Mouse (Mus musculus) embryo, embryonic 11 days (tissue): Measurements from ENCODE around the gene Cisd1.
"Not testable (repeated sequence)": the region's sequence is repeated elsewhere in the genome, so short reads cannot be mapped to it uniquely, and the experiment has no call there.

Experiments
- DNase-seq: peaks from one replicate; pipeline ENCODE4 v3.0.0-alpha.2; 2015

The Cisd1 gene

GRCm38 (mm10) chr10:71344579-71345143, at the start of gene Cisd1:
Gene Cisd1, minus strand, starts transcription at chr10:71344954.
- peak; percentile 96 for DNase-seq

- no peak for DNase-seq
Measured at GRCm38 (mm10) chr10:71389311-71389710, 44.6 kb upstream of the Cisd1 start.

GRCm38 (mm10) chr10:71384159-71385044, 39.6 kb upstream of the Cisd1 start:
- DNase-seq, result peak; percentile 34

- DNase-seq, result not testable (repeated sequence)
Measured at GRCm38 (mm10) chr10:71383552-71383924, 38.8 kb upstream of the Cisd1 start.

GRCm38 (mm10) chr10:71382858-71383551, 38.3 kb upstream of the Cisd1 start:
- DNase-seq, result no peak

- DNase-seq, result no peak
Measured at GRCm38 (mm10) chr10:71382109-71382508, 37.4 kb upstream of the Cisd1 start.

GRCm38 (mm10) chr10:71381471-71382033, 36.8 kb upstream of the Cisd1 start:
- DNase-seq, result no peak

GRCm38 (mm10) chr10:71380406-71380805, 35.7 kb upstream of the Cisd1 start:
- DNase-seq, result no peak

GRCm38 (mm10) chr10:71376014-71376413, 31.3 kb upstream of the Cisd1 start:
- DNase-seq, result no peak

GRCm38 (mm10) chr10:71373706-71374105, 29.0 kb upstream of the Cisd1 start:
- no peak for DNase-seq

GRCm38 (mm10) chr10:71371881-71372280, 27.1 kb upstream of the Cisd1 start:
- no peak for DNase-seq

GRCm38 (mm10) chr10:71369466-71369865, 24.7 kb upstream of the Cisd1 start:
- DNase-seq, result no peak

GRCm38 (mm10) chr10:71368128-71368940, 23.6 kb upstream of the Cisd1 start:
- no peak for DNase-seq

GRCm38 (mm10) chr10:71363858-71364257, 19.1 kb upstream of the Cisd1 start:
- DNase-seq, result no peak

GRCm38 (mm10) chr10:71363440-71363839, 18.7 kb upstream of the Cisd1 start:
- no peak for DNase-seq

- peak; percentile 35 for DNase-seq
Measured at GRCm38 (mm10) chr10:71361836-71362562, 17.2 kb upstream of the Cisd1 start.

- peak; percentile 17 for DNase-seq
Measured at GRCm38 (mm10) chr10:71361044-71361443, 16.3 kb upstream of the Cisd1 start.

- DNase-seq, result no peak
Measured at GRCm38 (mm10) chr10:71354947-71355346, 10.2 kb upstream of the Cisd1 start.

- DNase-seq, result no peak
Measured at GRCm38 (mm10) chr10:71353850-71354249, 9.1 kb upstream of the Cisd1 start.

- DNase-seq, result no peak
Measured at GRCm38 (mm10) chr10:71351301-71351700, 6.5 kb upstream of the Cisd1 start.

GRCm38 (mm10) chr10:71349290-71349689, 4.5 kb upstream of the Cisd1 start:
- no peak for DNase-seq
